Mouse (Mus musculus): ENCODE results near the gene Rasgef1a.

Rasgef1a gene

GRCm38 (mm10) chr6:118010756-118011615, at the start of gene Rasgef1a:
Rasgef1a (plus strand) TSS chr6:118011438.
- peak; percentile 14 for DNase-seq (ENCODE audit: inconsistent ontology term)

- DNase-seq (ENCODE audit: inconsistent ontology term): no peak
Measured at GRCm38 (mm10) chr6:117963201-117963600, 48.0 kb upstream of the Rasgef1a start.

GRCm38 (mm10) chr6:117966729-117967128, 44.5 kb upstream of the Rasgef1a start:
- DNase-seq (ENCODE audit: inconsistent ontology term): no peak

GRCm38 (mm10) chr6:117987173-117987572, 24.1 kb upstream of the Rasgef1a start:
- no peak for DNase-seq (ENCODE audit: inconsistent ontology term)

GRCm38 (mm10) chr6:117989209-117989608, 22.0 kb upstream of the Rasgef1a start:
- DNase-seq (ENCODE audit: inconsistent ontology term): no peak

GRCm38 (mm10) chr6:117990649-117991048, 20.6 kb upstream of the Rasgef1a start:
- DNase-seq (ENCODE audit: inconsistent ontology term): no peak

GRCm38 (mm10) chr6:117991297-117991696, 19.9 kb upstream of the Rasgef1a start:
- DNase-seq (ENCODE audit: inconsistent ontology term): no peak

- no peak for DNase-seq (ENCODE audit: inconsistent ontology term)
Measured at GRCm38 (mm10) chr6:117991928-117992327, 19.3 kb upstream of the Rasgef1a start.

- DNase-seq (ENCODE audit: inconsistent ontology term): peak; percentile 76
Measured at GRCm38 (mm10) chr6:117995168-117995567, 16.1 kb upstream of the Rasgef1a start.

- DNase-seq (ENCODE audit: inconsistent ontology term): no peak
Measured at GRCm38 (mm10) chr6:118001272-118001671, 10.0 kb upstream of the Rasgef1a start.

GRCm38 (mm10) chr6:118007302-118007701, 3.9 kb upstream of the Rasgef1a start:
- DNase-seq (ENCODE audit: inconsistent ontology term): no peak

GRCm38 (mm10) chr6:118007843-118008539, 3.2 kb upstream of the Rasgef1a start:
- no peak for DNase-seq (ENCODE audit: inconsistent ontology term)

- no peak for DNase-seq (ENCODE audit: inconsistent ontology term)
Measured at GRCm38 (mm10) chr6:118010256-118010655, 982 bp upstream of the Rasgef1a start.

GRCm38 (mm10) chr6:118011616-118012316, 528 bp downstream of the Rasgef1a start:
- peak; percentile 19 for DNase-seq (ENCODE audit: inconsistent ontology term)

GRCm38 (mm10) chr6:118012317-118012700, 1.1 kb downstream of the Rasgef1a start:
- no peak for DNase-seq (ENCODE audit: inconsistent ontology term)

- no peak for DNase-seq (ENCODE audit: inconsistent ontology term)
Measured at GRCm38 (mm10) chr6:118012987-118013866, 2.0 kb downstream of the Rasgef1a start.

GRCm38 (mm10) chr6:118014881-118015280, 3.6 kb downstream of the Rasgef1a start:
- DNase-seq (ENCODE audit: inconsistent ontology term): no peak

- DNase-seq (ENCODE audit: inconsistent ontology term): no peak
Measured at GRCm38 (mm10) chr6:118015971-118016370, 4.7 kb downstream of the Rasgef1a start.

- DNase-seq (ENCODE audit: inconsistent ontology term): no peak
Measured at GRCm38 (mm10) chr6:118018666-118019065, 7.4 kb downstream of the Rasgef1a start.

GRCm38 (mm10) chr6:118019569-118019968, 8.3 kb downstream of the Rasgef1a start:
- no peak for DNase-seq (ENCODE audit: inconsistent ontology term)
